Mouse (Mus musculus) ES-CJ7 (cell line): Measurements from ENCODE around the gene B4galt3.
"Not testable (repeated sequence)": the region's sequence is repeated elsewhere in the genome, so short reads cannot be mapped to it uniquely, and the experiment has no call there.

Experiments used
- DNase-seq: peaks from one replicate; pipeline ENCODE4 v3.0.0; 2011; ENCODE audit warnings: low read depth, low spot score

B4galt3 gene

DNA sequence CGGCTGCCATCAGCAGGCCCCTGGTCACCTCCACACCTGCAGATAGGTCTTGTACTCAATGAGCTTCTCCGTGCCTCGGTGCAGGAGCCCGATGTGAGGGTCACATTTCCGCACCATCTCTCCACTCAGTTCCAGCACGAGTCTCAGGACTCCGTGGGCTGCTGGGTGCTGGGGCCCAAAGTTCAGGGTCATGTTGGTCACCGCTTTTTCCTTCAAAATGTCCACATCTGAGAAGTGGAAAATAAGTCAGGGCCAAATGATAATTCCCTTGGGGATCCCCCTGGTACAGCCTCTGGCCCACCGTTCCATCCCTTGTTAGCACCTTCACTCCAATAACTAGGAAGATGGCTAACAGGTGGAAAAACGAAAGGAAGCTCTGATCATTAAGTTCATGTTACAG is 29.2 kb upstream of the B4galt3 start:
- DNase-seq, result no peak

DNA sequence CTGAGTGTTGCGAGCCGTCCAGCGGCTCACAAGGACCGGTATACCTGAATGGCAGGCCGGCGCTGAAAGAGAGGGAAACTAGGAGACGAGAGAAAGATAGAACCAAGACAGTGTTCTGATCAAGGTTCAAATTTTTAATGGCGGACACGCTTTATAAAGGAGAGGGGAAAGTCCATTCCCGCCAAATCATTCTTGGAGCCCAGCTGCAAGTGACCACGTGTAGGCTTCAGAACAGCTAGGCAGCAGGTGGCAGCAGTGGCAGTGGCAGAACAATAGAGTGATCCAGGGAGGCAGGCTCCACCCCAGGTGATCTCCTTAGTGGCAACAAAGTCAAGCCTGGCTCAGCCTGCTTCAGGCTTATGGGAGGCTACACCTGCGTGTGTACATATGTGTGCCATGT is 28.2 kb upstream of the B4galt3 start:
- DNase-seq, result not testable (repeated sequence)

DNA sequence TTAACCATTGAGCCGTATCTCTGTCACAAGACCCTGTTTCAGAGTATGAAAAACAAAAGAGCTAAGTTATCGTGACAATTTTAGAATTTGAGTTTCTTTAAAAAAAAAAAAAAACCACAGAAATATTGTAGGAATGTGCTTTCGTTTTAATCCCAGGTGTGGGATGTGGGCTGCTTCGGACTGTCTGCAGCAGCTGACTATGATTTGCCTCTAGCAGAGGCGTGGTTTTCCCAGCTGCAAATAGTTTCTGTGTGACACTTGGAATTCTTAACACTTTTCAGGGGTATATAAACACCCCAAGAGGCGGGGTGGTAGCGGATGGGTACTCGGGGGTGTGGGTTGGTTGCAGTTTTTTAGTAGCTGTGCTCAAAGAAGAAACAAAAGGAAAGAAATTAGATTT is 24.8 kb upstream of the B4galt3 start:
- DNase-seq, result no peak

DNA sequence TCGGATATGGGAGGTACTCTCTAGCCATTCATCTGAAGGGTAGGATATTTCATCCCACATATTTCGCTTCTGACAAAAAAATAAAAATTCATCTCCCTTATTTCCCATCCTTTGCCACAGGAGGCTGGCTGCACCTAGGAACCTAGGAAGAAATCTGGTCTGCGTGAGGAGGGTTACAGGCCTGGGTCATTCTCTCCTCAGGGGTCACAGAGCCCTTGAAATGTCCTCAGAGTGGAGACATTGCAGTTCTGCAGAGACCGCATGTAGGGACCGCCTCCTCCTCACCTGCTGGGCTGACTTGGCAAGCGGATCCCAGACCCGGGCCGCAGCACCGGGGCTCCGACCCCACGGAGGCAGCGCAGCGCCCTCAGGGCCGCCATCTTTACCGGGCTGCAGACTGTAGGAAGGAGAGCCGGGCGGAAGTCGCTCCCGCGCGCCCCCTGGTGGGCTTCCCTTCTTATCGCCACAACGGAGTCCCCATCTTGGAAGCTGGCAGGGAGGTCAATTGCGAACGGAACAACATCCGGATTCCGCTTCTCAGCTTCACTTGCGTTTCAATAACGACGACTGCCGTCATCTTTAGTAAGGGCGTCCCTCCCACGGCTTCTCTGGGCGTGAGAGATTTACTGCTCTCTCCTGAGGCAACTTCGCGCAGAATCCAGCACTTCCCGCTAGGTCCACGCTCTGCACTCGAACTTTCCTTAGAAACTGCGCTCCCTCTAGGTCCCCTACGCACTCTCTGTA is 23.2 kb upstream of the B4galt3 start:
- peak; percentile 99 for DNase-seq

DNA sequence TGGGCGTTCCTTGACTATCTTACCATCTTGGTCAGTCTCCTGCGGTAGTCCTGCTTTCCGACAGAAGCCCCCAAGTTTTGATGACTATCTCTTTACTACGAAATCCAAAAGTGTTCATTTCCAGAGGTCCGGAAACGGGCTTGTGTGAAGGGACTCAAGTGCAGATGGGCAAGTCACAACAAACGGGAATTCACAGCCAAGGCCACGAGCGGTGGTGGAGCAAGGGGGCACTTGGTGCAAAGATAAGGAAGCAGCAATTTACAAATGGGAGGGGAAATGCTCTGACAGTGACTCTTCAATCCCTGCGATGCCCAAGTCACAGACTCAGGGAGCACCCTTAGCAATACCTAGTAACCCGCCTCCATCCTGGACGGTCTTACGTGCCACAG is 22.7 kb upstream of the B4galt3 start:
- no peak for DNase-seq

DNA sequence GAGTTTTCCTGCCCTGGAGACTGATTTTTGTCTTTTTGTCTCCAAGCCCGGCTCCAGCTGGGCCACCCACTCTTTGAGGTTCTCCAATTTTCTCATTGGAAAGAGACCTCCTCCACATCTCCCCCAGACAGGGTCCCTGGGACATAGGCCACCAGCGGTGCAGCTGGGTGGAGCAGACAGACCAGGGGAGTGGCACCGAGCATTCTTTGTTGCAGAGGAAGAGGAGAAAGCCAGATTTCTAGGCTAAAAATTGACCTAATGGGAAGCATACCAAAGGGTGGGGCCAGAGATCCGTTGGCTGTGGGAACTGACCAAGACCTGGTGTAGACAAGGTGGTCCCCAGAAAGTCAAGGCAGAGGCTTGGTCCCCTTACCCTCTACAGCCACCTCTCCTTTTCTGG is 22.2 kb upstream of the B4galt3 start:
- DNase-seq, result peak; percentile 40

DNA sequence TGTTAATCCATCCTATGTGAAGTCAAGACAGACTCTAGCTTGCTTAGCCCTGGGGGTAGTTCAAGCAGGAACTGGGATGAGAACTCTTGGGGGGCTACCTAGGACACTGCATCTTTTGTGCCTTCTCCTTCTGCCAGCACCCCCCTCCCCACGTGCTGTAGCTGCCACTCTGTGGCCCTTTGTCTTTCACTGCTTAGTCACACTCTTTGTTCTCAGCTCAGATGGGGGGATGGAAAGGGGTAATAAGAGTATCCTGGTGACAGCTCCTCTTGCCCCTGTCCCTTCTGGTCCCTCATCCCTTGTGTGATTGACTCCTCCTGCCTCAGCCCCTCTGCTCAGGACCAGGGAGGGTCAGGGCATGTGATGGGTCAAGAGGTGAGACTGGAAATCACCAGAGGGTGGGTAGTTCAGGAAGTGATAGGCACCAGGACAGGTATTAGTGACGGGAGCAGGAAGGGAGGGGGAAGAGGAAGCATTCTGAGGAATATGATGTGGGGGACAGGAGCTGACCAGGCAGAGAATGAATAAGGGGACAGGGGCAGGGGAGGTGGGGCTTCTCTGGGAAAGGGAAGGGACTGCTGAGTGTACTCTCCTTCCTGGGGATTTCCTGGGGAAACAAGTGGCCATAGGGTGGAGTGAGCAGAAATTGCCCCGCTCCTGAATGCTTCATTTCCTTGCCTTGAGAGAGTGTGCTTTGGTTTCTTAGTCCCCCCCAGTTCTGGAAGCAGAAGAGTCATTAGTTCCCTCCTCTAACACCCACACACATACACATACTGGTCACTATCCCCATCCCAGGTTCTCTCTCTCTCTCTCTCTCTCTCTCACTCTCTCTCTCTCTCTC is 21.5 kb upstream of the B4galt3 start:
- peak; percentile 44 for DNase-seq

DNA sequence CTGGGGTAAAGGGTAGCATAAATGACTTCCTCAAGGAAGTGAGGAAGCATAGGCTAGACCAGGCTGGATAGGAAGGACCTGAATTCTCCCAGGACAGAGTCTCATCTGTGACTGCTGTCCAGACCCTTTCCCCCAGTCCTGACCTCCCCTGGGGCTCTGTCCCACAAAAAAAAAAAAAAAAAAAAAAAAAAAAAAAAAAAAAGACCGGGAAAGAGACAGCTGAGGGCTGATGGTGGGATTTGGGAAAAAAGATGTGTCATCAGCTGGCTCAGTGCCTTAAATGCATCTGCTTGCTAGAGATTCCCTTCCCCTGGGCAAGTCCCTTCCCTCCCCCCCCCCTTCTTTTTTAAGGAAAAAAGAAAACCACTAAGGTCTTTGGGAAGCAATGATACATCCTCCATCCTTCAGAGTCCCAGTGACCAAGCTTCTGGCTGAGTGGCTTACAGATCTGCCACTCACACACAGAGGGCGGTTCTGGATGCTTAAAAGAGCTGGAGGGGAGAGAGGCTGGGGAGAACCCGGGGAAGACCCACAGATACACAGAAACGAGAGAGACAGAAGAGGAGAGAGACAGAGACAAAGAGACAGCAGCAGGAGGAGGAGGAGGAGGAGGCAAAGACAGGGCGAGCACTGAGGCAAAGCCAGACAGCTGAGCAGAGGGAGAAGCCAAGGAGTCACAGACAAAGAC is 20.1 kb upstream of the B4galt3 start, which contains the start of gene Adamts4:
TSS of gene Adamts4 (plus strand) at position 509 of the 688 bp plus-strand sequence.
- peak; percentile 30 for DNase-seq

DNA sequence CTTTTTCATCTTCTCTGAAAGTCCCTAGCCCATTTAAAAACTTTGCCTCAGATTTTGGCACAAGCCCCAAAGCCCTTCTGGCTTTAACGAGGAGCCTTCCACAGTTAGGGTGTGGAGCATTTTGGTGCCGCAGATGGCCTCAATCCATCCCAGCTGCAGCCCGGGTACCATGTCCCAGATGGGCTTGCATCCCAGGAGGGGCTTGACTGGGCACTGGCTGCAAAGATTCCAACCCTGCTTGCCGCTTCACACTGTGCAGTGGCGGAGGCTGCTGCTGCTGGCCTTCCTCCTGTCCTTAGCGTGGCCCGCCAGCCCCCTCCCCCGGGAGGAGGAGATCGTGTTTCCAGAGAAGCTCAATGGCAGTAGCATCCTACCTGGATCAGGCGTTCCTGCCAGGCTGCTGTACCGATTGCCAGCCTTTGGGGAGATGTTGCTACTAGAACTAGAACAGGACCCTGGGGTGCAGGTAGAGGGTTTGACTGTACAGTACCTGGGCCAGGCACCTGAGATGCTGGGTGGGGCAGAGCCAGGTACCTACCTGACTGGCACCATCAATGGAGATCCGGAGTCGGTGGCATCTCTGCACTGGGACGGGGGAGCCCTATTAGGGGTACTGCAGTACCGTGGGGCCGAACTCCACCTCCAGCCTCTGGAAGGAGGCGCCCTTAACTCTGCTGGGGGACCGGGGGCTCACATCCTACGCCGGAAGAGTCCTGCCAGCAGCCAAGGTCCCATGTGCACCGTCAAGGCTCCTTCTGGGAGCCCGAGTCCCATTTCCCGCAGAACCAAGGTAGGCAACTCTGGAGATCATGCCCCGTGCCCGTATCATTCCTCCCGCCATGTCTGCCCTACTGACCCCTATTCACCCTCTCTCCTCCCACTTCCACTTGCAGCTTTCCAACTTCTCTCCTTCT is 19.2 kb upstream of the B4galt3 start, which contains the start of gene Ndufs2:
TSS of gene Ndufs2 (minus strand) at position 709 of the 914 bp plus-strand sequence.
- no peak for DNase-seq

DNA sequence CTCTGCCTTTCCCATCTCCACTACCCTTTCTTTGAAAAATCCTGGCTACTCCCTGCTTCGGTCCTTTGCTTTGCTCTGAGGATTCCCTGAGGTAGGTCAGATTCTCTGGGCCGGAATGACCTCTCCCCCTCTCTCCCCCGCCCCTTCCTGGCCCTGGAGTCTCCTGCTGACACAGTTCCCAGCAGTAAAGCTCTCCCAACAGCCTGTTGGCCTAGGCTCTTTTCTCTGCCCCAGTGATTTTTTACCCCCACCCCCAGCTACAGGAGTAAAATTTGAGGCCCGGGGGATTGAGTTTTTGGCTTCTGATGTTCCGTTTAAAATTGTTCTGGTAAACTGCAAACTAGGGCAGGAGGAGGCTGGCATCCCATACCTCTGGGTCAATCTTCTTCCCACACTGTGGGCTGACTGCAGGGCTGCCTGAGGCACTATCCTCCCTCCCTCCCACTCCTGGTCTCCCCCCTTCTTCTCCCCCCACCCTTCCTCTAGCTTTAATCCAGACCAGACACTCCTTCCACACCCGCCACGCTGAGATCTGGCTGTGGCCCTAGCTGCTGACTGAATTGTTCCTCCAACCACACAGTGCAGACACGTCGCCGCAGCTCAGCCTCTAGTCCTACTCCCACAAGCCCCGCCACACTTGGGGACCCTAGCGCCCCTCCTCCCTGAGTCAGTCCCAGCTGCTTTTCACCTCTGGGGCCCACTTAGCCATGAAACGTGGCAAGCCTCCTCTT is 18.4 kb upstream of the B4galt3 start:
- DNase-seq, result peak; percentile 55

DNA sequence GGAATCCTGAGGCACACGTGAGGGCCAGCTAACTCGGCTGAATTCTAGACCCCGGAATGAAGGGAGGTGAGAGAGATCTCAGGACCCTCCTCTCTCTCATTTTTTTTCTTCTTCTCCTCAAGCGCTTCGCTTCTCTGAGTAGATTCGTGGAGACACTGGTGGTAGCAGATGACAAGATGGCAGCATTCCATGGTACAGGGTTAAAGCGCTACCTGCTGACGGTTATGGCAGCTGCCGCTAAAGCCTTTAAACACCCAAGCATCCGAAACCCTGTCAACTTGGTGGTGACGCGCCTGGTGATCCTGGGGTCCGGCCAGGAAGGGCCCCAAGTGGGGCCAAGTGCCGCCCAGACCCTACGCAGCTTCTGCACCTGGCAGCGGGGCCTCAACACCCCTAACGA is 17.7 kb upstream of the B4galt3 start:
- no peak for DNase-seq

DNA sequence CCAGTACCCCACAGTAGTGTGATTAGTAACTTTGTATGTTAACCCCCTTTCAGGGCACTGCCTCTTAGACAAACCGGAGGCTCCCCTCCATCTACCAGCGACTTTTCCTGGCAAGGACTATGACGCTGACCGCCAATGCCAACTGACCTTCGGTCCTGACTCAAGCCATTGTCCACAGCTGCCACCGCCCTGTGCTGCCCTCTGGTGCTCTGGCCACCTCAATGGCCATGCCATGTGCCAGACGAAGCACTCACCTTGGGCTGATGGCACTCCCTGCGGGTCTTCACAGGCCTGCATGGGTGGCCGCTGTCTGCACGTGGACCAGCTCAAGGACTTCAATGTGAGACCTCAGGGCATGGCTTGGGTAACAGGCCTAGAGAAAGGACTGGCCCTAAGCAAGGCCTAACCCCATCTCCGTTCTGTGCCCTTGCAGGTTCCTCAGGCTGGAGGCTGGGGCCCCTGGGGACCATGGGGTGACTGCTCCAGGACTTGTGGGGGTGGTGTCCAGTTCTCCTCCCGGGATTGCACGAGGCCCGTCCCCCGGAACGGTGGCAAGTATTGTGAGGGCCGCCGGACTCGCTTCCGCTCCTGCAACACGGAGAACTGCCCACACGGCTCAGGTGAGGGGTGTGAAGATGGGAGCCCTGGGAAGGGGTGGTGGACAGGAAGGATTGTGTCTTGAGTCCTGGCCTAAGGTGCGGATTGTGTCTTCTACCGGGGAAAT is 13.9 kb upstream of the B4galt3 start:
- DNase-seq, result no peak

DNA sequence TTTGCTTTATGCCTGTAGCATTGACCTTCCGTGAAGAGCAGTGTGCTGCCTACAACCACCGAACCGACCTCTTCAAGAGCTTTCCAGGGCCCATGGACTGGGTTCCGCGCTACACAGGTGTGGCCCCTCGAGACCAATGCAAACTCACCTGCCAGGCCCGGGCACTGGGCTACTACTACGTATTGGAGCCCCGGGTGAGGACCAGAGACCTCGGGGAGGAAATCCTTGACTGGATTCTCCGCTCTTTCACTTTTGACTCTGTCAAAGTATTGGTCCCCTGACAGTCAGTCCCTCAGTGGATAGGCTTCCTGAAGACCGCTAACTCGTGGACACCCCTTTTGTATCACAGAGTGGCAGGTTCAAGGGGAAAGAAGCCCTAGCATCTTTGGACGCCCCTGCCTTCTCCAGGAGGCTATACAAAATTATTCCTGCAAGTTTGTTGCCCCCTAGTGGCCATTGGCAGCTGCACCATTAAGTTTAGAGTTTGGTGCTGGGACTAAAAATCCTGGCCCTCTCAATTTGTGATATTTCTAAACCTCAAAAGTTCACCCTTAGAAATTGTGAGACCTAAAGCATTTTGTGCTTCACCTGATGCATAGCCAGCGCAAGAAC is 13.1 kb upstream of the B4galt3 start:
- DNase-seq, result peak; percentile 89

DNA sequence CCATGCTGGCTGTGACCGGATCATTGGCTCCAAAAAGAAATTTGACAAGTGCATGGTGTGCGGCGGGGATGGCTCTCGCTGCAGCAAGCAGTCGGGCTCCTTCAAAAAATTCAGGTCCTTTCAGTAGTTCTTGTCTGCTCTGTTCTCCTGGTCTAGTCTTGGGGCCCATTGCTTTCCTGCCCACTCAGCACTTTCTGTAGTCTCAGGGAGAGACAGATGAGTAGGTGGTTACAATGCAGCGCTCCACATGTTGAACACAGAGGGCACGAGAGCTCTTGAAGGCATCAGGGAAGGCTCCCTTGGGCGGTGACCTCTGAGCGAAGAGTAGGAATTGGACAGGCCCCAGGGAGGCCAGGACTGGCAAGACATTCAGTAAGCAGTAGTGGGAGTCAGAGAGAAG is 12.3 kb upstream of the B4galt3 start:
- DNase-seq, result no peak

DNA sequence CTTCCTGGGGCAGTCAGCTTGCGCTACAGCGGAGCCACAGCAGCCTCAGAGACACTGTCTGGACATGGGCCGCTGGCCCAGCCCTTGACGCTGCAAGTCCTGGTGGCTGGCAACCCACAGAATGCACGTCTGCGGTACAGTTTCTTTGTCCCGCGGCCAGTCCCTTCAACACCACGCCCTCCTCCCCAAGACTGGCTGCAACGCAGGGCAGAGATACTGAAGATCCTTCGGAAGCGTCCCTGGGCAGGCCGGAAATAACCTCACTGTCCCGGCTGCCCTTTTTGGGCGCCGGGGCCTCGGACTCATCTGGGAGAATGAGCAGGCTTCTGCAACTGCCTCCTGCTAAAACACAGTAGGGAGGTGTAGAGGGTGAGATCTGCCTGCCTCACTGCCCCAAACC is 11.2 kb upstream of the B4galt3 start:
- DNase-seq, result no peak

DNA sequence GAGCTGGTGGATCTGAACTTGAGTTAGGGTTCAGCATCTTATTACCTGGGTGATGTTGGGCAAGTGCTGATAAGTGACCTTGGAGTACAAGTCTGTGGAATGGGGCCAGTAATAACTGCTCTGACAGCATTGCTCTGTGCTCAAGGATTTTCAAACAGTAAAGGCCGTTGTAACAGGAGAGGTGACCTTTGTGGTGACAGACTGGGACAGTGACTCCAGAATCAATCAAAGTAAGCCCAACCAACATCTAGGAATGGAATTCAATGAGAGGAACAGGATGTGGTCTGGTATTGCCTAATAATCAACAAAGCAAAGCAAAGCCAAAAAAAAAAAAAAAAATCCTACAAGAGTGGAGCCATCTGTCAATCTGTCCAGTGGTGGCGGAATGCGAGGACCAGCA is 9.8 kb upstream of the B4galt3 start:
- no peak for DNase-seq

DNA sequence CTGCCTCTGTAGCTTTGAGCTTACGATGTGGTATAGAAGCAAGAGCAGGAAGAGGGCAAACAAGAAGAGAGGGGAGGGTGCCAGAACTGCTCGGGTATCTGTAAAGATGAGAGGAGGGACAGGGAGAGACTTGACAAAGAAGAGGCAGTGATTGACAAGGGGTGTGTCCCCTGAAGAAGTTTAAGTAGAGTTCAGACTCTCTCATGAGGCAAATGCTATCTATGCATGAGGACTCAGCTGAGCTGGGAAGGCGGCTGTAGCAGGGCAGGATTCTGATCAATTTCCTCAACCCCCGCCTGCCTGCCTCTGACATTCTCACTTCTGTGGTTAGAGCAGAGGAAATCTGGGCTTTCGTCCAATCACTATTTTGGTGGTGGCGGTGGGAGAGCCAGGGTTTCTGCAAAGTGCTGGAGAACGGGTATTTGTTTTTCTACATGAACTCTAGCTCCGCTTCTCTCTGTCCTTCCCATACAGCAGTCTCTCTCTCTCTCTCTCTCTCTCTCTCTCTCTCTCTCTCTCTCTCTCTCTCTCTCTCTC is 7.5 kb upstream of the B4galt3 start:
- DNase-seq, result no peak

DNA sequence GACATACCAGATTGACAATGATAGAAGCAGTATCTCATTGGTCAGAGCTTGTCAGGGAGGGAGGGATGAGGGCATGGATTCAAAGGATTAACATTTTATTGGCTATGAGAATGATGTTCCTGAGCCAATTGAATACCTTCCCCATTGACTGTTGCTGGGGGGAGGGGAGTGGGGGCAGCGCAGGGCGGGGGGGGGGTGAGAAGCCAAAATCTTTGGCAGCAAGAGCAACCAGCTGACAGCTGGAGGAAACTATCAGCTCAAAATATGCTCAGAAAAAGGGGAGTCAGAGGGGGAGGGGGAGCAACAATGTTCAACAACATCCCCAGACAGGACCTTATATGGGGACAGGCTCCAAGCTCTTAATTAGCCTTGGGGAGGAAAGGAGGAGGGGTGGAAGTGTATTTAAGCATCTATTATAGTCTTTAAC is 6.9 kb upstream of the B4galt3 start:
- no peak for DNase-seq
